Mouse (Mus musculus) left cerebral cortex, postnatal 36 days (tissue): ENCODE measurements around the gene Nme2. TPM values are rescaled to one million over a fixed set of nuclear protein-coding genes. Genes with fewer than 3 reads are reported as not detected.

Experiments
- DNase-seq, 2 experiments: peaks; one replicate each; pipeline ENCODE4 v3.0.0; 2021 to 2022; ENCODE audit warnings: low spot score in 2 of 2, mixed read lengths in 1 of 2
- intact Hi-C: fragments of 180-260 bp; cut with DNase I; formaldehyde crosslinking; loops from one replicate; pipeline ENCODE4 v1.15.1; 2025
- total RNA-seq, 2 experiments: library from RNA; stranded (reverse); gene quantifications; 2 replicates each; pipeline ENCODE4 v1.2.3; 2021

Nme2 gene
- total RNA-seq, result 10 to 100 TPM; 75.3 to 88.9 TPM

- DNase-seq, result no peak
- intact Hi-C loops, result no loop called here
These were observed at the start of gene Nme2 for GRCm38 (mm10) chr11:93956159-93956558. Gene Nme2 (minus strand): TSS chr11:93956259.

- intact Hi-C loops, result no loop called here
- no peak for DNase-seq
These were observed 47.3 kb upstream of the Nme2 start for GRCm38 (mm10) chr11:94003346-94003745.

- DNase-seq, result no peak
- intact Hi-C loops, result loop anchor here (5.0 kb wide), 2 partner anchors 43 to 213 kb away; partner anchors contain the start of gene Tob1
These were observed 43.2 kb upstream of the Nme2 start for GRCm38 (mm10) chr11:93999276-93999675.

- no peak for DNase-seq
- intact Hi-C loops, result loop anchor here (5.0 kb wide), 2 partner anchors 45 to 215 kb away; partner anchors contain the start of gene Tob1
These were observed 41.2 kb upstream of the Nme2 start for GRCm38 (mm10) chr11:93997141-93997775.

GRCm38 (mm10) chr11:93996306-93997140 is 40.5 kb upstream of the Nme2 start:
- intact Hi-C loops, result loop anchor here (5.0 kb wide), 2 partner anchors 46 to 216 kb away; partner anchors contain the start of gene Tob1
- DNase-seq, result peak in 1 of 2 experiments; percentile 54

- DNase-seq, result peak; percentile 88 to 94
- intact Hi-C loops, result loop anchor here (1.0 to 5.0 kb wide), 3 partner anchors 28 to 216 kb away; partner anchors contain the start of genes Gm20390, Nme1 and Tob1
These were observed 39.8 kb upstream of the Nme2 start, which contains the start of gene Spag9 for GRCm38 (mm10) chr11:93995720-93996305. Gene Spag9 (plus strand): TSS chr11:93996091.

- DNase-seq, result peak; percentile 76 to 78
- intact Hi-C loops, result loop anchor here (1.0 to 5.0 kb wide), 3 partner anchors 27 to 217 kb away; partner anchors contain the start of genes Gm20390, Nme1 and Tob1
These were observed 39.2 kb upstream of the Nme2 start for GRCm38 (mm10) chr11:93995111-93995719.

GRCm38 (mm10) chr11:93994531-93994930 is 38.5 kb upstream of the Nme2 start:
- intact Hi-C loops, result no loop called here
- DNase-seq, result no peak

GRCm38 (mm10) chr11:93988328-93989062 is 32.4 kb upstream of the Nme2 start:
- intact Hi-C loops, result no loop called here
- DNase-seq, result no peak

- intact Hi-C loops, result no loop called here
These were observed 31.7 kb upstream of the Nme2 start for GRCm38 (mm10) chr11:93987625-93988327.

GRCm38 (mm10) chr11:93987026-93987425 is 31.0 kb upstream of the Nme2 start:
- no peak for DNase-seq
- intact Hi-C loops, result no loop called here

More at GRCm38 (mm10) chr11:93987625-93988327, 31.7 kb upstream of the Nme2 start:
- DNase-seq, result no peak

- intact Hi-C loops, result no loop called here
These were observed 30.2 kb upstream of the Nme2 start for GRCm38 (mm10) chr11:93986298-93986697.

GRCm38 (mm10) chr11:93985265-93985664 is 29.2 kb upstream of the Nme2 start:
- intact Hi-C loops, result no loop called here
- DNase-seq, result no peak

More at GRCm38 (mm10) chr11:93986298-93986697, 30.2 kb upstream of the Nme2 start:
- no peak for DNase-seq

- intact Hi-C loops, result no loop called here
These were observed 28.6 kb upstream of the Nme2 start for GRCm38 (mm10) chr11:93984619-93985018.

GRCm38 (mm10) chr11:93979502-93980049 is 23.5 kb upstream of the Nme2 start:
- intact Hi-C loops, result no loop called here
- DNase-seq, result no peak

More at GRCm38 (mm10) chr11:93984619-93985018, 28.6 kb upstream of the Nme2 start:
- DNase-seq, result no peak

- intact Hi-C loops, result no loop called here
These were observed 16.9 kb upstream of the Nme2 start for GRCm38 (mm10) chr11:93972951-93973350.

GRCm38 (mm10) chr11:93969799-93970198 is 13.7 kb upstream of the Nme2 start:
- intact Hi-C loops, result loop anchor here (2.0 kb wide), 1 partner anchor 117 kb away; no protein-coding TSS in a partner anchor
- DNase-seq, result no peak

More at GRCm38 (mm10) chr11:93972951-93973350, 16.9 kb upstream of the Nme2 start:
- DNase-seq, result no peak

- no peak for DNase-seq
- intact Hi-C loops, result loop anchor here (2.0 kb wide), 1 partner anchor 118 kb away; no protein-coding TSS in a partner anchor
These were observed 13.1 kb upstream of the Nme2 start for GRCm38 (mm10) chr11:93969171-93969570.
